Mouse (Mus musculus) kidney, embryonic 16.5 days (tissue): ENCODE measurements at regions not wholly inside any gene's neighbourhood (a gene's known extent, or its start where the extent isn't known, plus 50 kb on each side); places are given as distances from the start of the nearest gene placed in this dataset.

Source experiments
- ATAC-seq: fragments of 200-750 bp; cut with Nextera tagmentation; 2 replicates; pipeline ENCODE4 v1.8.0; 2017; ENCODE audit warnings: moderate TSS enrichment; ENCODE audit not compliant: low FRiP score, low TSS enrichment
- H3K27ac ChIP-seq: fragments of 300-500 bp; sonication (generic); 2 replicates; pipeline ENCODE4 v1.5.1; 2014; ENCODE audit warnings: low read length
- H3K27me3 ChIP-seq: fragments of 300-500 bp; sonication (generic); 2 replicates; pipeline ENCODE4 v1.6.1; 2014; ENCODE audit warnings: low read length, control low read depth, mixed read lengths; ENCODE audit not compliant: insufficient read depth
- H3K36me3 ChIP-seq: fragments of 300-500 bp; sonication (generic); 2 replicates; pipeline ENCODE4 v1.6.1; 2014; ENCODE audit warnings: low read length, control low read depth, mixed read lengths; ENCODE audit not compliant: insufficient read depth
- H3K4me1 ChIP-seq: fragments of 300-500 bp; sonication (generic); 2 replicates; pipeline ENCODE4 v1.6.1; 2014; ENCODE audit warnings: low read length, control low read depth, mixed read lengths; ENCODE audit not compliant: insufficient read depth
- H3K4me2 ChIP-seq: fragments of 300-500 bp; sonication (generic); replicated peaks from 2 replicates; pipeline ENCODE4 v1.6.1; 2014; ENCODE audit warnings: low read depth, low read length
- H3K4me3 ChIP-seq: fragments of 300-500 bp; sonication (generic); 2 replicates; pipeline ENCODE4 v1.5.1; 2014; ENCODE audit warnings: mild to moderate bottlenecking, low read length
- H3K9ac ChIP-seq: fragments of 300-500 bp; sonication (generic); replicated peaks from 2 replicates; pipeline ENCODE4 v1.6.1; 2014; ENCODE audit warnings: low read length
- H3K9me3 ChIP-seq: fragments of 300-500 bp; sonication (generic); 2 replicates; pipeline ENCODE4 v1.6.1; 2016; ENCODE audit warnings: low read length, control low read depth
- WGBS: fragments of 180-500 bp; shearing (Covaris S2); extraction: QIAGEN DNeasy Blood & Tissue Kit; methylation state at CpG from one replicate; pipeline ENCODE4 v1.1.7; 2014; 5-methylcytosine and 5-hydroxymethylcytosine counted together

- H3K4me2 ChIP-seq = no peak overlapping the region
- 48% methylated on average over 3 of the region's 3 CpGs for WGBS
- H3K9me3 ChIP-seq = no peaks in the 10 kb centered on the region
- H3K9ac ChIP-seq = no peak overlapping the region
- H3K27me3 ChIP-seq = no peaks in the 10 kb centered on the region
- no peak overlapping the region for H3K4me3 ChIP-seq
- no peak for ATAC-seq
- H3K27ac ChIP-seq = no peak overlapping the region
- H3K36me3 ChIP-seq = no peaks in the 10 kb centered on the region
- H3K4me1 ChIP-seq = no peaks in the 10 kb centered on the region; the same call in 1 of the 2 replicates
These were observed 830.3 kb upstream of the Adgrl2 start for GRCm38 (mm10) chr3:149820670-149821069.

DNA sequence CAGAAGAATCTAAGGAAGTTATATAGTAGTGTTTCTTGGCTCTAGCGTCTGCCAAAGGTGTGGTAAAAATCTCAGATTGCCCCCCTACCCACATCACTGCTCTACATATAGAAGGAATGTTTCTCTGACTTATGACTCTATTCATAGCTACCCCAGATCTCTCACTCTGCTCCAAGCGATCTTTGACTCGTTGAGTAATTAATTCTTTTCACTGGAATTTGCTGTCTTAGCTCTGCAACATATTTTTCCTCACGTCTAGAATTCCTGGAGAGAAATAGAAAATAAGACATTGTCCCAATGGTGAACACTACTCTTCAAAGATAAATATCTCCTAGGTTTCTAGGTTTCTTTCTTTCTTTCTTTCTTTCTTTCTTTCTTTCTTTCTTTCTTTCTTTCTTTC is 829.5 kb upstream of the Adgrl2 start:
- Histone ChIP-seq H3K9me3 (no peaks in the 10 kb centered on the region), H3K27me3 (no peaks in the 10 kb centered on the region), H3K27ac (no peak overlapping the region), H3K9ac (no peak overlapping the region), H3K4me1 (no peaks in the 10 kb centered on the region; the same call in 1 of the 2 replicates), H3K36me3 (no peaks in the 10 kb centered on the region), H3K4me3 (no peak overlapping the region), H3K4me2 (no peak overlapping the region)
- WGBS = 55% methylated on average over 4 of the region's 4 CpGs
- no peak for ATAC-seq

DNA sequence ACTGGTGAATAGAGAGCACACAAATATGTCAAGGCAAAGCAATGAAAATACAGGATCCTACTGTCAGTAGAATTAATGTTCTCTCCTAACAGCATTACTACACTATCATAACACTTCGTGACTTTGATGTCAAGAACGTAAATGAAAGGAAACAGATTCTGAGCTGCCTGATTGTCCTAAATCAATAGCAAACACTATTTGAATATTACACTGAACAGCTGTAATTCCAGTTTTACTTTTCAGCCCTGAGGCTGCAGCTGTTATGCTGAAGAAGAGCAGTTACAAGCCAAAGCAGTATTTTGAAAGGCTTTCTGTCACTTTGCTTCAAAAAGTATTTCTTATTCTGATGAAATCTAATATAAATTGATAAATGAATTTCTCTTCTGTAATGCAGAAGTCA is 828.7 kb upstream of the Adgrl2 start:
- no peak overlapping the region for H3K4me3 ChIP-seq
- no peaks in the 10 kb centered on the region; the same call in 1 of the 2 replicates for H3K4me1 ChIP-seq
- ATAC-seq = 0 out of 2 replicates have a peak, but pooled peaks have one; percentile 35
- no peak overlapping the region for H3K9ac ChIP-seq
- no peaks in the 10 kb centered on the region for H3K36me3 ChIP-seq
- H3K4me2 ChIP-seq = no peak overlapping the region
- WGBS = 45% methylated on average over 2 of the region's 2 CpGs
- H3K27ac ChIP-seq = no peak overlapping the region
- no peaks in the 10 kb centered on the region for H3K27me3 ChIP-seq
- no peaks in the 10 kb centered on the region for H3K9me3 ChIP-seq

DNA sequence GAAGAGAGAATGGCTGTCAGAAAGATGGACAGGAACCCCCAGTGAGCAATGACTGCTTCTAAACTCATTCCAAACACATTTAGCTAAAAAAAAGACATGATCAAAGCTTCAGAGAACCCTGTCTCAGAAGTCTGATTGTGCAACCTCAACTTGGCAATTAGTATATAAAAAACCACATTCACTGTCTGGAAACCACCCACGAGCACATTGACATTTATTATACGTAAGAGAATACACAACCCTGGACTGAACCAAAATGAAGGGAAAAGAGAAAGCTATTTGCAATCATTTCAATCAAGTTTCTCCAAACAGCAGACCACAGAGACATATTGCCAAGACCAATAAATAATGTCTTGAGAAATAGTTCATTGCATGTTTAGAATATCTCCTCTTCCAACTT is 820.7 kb upstream of the Adgrl2 start:
- no peaks in the 10 kb centered on the region for H3K4me1 ChIP-seq
- H3K27ac ChIP-seq = no peak overlapping the region
- H3K9ac ChIP-seq = no peak overlapping the region
- H3K36me3 ChIP-seq = no peaks in the 10 kb centered on the region
- H3K4me3 ChIP-seq = no peak overlapping the region
- H3K27me3 ChIP-seq = no peaks in the 10 kb centered on the region
- WGBS = 44% methylated on average over 2 of the region's 2 CpGs
- peak; percentile 46; the same call in 1 of the 2 replicates for ATAC-seq
- H3K9me3 ChIP-seq = no peaks in the 10 kb centered on the region
- no peak overlapping the region for H3K4me2 ChIP-seq

DNA sequence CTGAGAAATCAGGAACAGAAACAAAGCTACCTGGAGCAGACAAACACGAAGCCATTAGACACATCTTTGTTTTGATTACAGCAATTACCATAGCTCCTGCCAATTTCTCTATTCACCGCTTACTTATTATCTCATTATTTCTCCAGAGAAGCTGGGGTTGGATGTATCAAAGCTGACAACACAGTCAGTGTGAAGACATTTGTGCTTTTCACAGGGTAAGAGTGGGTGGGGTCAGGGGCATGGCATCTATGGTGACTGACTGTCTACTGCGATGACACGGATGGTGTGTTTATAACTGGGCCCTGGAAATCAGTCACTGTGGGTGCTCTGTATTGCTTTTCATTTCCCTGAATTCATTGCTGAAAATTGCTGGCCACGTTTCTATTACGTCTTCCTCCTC is 815.0 kb upstream of the Adgrl2 start:
- Histone ChIP-seq H3K4me1 (no peaks in the 10 kb centered on the region), H3K27me3 (no peaks in the 10 kb centered on the region), H3K9ac (no peak overlapping the region), H3K27ac (no peak overlapping the region), H3K4me3 (no peak overlapping the region), H3K4me2 (no peak overlapping the region), H3K36me3 (no peaks in the 10 kb centered on the region), H3K9me3 (no peaks in the 10 kb centered on the region)
- ATAC-seq = no peak
- 58% methylated on average over 6 of the region's 6 CpGs for WGBS

DNA sequence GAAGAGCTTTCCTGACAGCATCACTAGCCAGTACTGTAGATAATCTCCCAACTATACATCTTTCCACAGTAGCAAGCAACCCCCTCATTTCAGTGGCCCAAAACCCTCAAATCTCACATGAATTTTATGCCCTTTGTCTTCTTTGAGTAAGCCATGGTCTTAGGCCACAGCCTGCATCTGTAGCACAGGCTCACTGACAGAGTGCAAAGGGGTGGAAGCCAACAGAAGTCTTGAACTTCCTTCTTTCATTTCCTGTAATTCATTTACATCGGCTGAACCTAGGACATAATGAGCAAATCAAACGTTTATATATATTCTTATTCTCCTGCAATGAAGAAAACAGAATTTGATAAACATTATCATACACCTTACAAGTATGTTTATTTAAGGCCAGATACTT is 805.8 kb upstream of the Adgrl2 start:
- no peaks in the 10 kb centered on the region for H3K9me3 ChIP-seq
- no peaks in the 10 kb centered on the region for H3K27me3 ChIP-seq
- no peak overlapping the region for H3K27ac ChIP-seq
- 73% methylated on average over 2 of the region's 2 CpGs for WGBS
- H3K4me1 ChIP-seq = no peaks in the 10 kb centered on the region
- no peaks in the 10 kb centered on the region for H3K36me3 ChIP-seq
- ATAC-seq = no peak
- no peak overlapping the region for H3K4me3 ChIP-seq
- H3K4me2 ChIP-seq = no peak overlapping the region
- no peak overlapping the region for H3K9ac ChIP-seq

DNA sequence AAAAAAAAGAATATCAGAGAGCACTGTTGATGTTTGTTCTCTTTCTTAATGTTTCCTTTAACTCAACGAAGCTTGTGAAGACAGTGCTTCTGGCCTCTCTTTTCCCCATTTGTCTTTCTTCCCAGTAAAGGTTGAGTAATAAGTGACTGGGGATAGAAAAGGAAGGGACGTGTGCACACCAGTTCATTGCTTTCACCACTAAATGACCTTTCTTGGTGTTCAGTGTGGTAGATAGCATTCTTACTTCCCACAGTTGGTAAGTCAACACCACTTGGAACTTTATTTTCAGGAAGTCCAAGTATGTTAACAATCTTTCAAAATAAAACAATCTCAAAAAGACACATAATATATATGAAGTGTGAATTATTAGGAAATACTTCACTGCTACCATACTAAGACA is 801.2 kb upstream of the Adgrl2 start:
- ATAC-seq = no peak
- Histone ChIP-seq H3K27me3 (no peaks in the 10 kb centered on the region), H3K9ac (no peak overlapping the region), H3K27ac (no peak overlapping the region), H3K4me3 (no peak overlapping the region), H3K9me3 (no peaks in the 10 kb centered on the region), H3K36me3 (no peaks in the 10 kb centered on the region), H3K4me1 (no peaks in the 10 kb centered on the region), H3K4me2 (no peak overlapping the region)
- 73% methylated on average over 2 of the region's 2 CpGs for WGBS

DNA sequence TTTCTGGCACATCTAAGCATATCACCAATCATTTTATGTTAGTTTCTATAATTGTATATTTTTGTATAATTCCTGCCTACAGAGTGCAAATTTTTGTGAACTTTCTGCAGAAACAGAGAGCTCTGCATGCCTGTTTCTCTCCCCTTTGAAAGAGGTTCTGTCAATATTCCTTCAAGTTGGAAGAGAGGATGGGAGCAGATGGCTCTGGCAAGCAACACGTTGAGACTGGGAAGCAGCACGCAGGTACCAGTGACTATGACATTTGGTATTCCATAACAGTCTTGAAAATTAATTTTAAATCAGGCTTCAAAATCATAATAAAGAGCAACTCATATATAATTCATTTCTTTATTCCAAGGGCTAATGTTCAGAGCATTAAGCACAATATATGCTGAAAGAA is 795.7 kb upstream of the Adgrl2 start:
- ATAC-seq = no peak
- Histone ChIP-seq H3K4me2 (no peak overlapping the region), H3K4me1 (no peaks in the 10 kb centered on the region), H3K27me3 (no peaks in the 10 kb centered on the region), H3K4me3 (no peak overlapping the region), H3K9me3 (no peaks in the 10 kb centered on the region), H3K36me3 (no peaks in the 10 kb centered on the region), H3K27ac (no peak overlapping the region), H3K9ac (no peak overlapping the region)
- 88% methylated on average over 2 of the region's 2 CpGs for WGBS

DNA sequence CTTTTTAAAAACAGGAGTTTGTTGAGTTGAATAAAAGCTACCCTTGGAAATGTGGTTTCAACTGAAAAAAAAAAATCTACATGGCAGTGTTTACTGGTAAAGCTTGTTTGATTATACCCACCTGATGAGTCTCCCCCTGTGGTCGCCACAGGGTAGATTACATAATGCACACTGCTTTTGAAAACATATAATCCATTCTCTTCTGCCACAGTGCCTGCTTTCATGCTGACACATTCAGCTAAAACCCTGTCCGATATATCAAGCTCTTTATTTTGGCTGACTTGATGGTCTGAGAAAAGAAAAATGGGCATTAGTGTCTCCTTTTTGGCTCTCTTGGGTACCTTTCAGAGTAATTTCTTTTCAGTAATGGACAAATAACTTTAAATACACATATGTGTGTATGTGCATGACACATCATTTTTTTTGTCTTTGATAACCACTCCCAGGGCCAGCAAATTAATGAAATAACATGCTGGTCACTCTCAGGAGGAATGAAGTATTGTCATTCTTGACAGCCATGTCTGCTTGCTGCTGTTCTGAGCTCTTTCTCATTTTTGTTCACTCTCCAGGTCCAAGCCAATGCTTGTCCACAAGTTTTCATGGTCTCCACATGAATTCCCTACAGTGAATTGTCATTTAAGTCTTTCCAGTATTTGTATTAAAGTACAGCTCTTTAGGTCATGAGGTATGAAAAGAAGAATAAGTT is 793.7 kb upstream of the Adgrl2 start:
- Histone ChIP-seq H3K4me3 (no peak overlapping the region), H3K9ac (no peak overlapping the region), H3K9me3 (no peaks in the 10 kb centered on the region), H3K4me2 (no peak overlapping the region), H3K4me1 (no peaks in the 10 kb centered on the region), H3K36me3 (no peaks in the 10 kb centered on the region), H3K27ac (no peak overlapping the region), H3K27me3 (no peaks in the 10 kb centered on the region)
- no peak for ATAC-seq
- WGBS = 75% methylated on average over 2 of the region's 2 CpGs

DNA sequence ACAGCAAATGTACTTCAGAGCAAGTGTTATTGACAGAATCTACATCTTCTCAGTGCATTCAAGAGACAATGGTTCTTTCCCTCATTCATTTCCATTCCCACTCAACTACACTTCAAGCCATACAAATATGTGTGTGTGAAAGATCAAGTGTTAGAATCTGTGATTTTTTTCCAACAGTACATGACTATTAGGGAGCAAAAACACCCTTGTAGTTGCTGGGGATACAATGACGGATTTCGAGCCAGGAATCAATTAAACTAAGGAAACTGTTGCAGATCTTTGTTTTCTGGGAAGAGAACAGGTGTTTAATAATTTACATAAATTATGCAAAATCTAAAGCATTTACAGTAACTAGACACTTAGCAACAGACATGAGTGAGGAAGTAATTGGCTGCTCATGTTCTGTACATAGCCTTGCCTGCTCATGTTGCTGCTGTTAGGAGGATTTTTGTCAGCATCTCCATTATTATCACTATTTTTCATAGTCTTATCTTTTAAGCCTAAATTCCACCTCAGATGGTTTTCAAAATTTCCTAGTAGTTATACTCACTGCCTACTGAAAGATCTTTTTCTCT is 777.6 kb upstream of the Adgrl2 start:
- Histone ChIP-seq H3K27me3 (no peaks in the 10 kb centered on the region), H3K9me3 (no peaks in the 10 kb centered on the region), H3K27ac (no peak overlapping the region), H3K4me3 (no peak overlapping the region), H3K4me1 (no peaks in the 10 kb centered on the region), H3K36me3 (no peaks in the 10 kb centered on the region), H3K9ac (no peak overlapping the region), H3K4me2 (no peak overlapping the region)
- 83% methylated on average over 2 of the region's 2 CpGs for WGBS
- ATAC-seq = no peak
